Mouse (Mus musculus) kidney, adult 2 months (tissue): ENCODE measurements around the gene Rnf44. TPM values are rescaled to one million over a fixed set of nuclear protein-coding genes. Genes with fewer than 3 reads are reported as not detected.

Experiments used
- DNase-seq: peaks from one replicate; pipeline ENCODE4 v3.0.0; 2021
- H3K27ac ChIP-seq: fragments of 200-500 bp; 2 replicates; pipeline ENCODE4 v1.5.1; 2012; ENCODE audit warnings: low read depth, low read length, control low read depth, inconsistent platforms; ENCODE audit not compliant: insufficient read depth
- H3K27me3 ChIP-seq: fragments of 200-500 bp; replicated peaks from 2 replicates; pipeline ENCODE4 v1.6.1; 2012; ENCODE audit warnings: mild to moderate bottlenecking, moderate library complexity, low read length, inconsistent platforms; ENCODE audit not compliant: control insufficient read depth, insufficient read depth
- H3K36me3 ChIP-seq: fragments of 200-500 bp; 2 replicates; pipeline ENCODE4 v1.6.1; 2012; ENCODE audit warnings: mild to moderate bottlenecking, moderate library complexity, low read length, inconsistent platforms; ENCODE audit not compliant: control insufficient read depth, insufficient read depth
- H3K4me1 ChIP-seq: fragments of 200-500 bp; 2 replicates; pipeline ENCODE4 v1.6.1; 2011; ENCODE audit warnings: low read length; ENCODE audit not compliant: control insufficient read depth, insufficient read depth
- H3K4me3 ChIP-seq: fragments of 200-500 bp; 2 replicates; pipeline ENCODE4 v1.5.1; 2011; ENCODE audit warnings: mild to moderate bottlenecking, low read depth, low read length, control low read depth; ENCODE audit not compliant: insufficient read depth
- CTCF ChIP-seq: fragments of 200-500 bp; conservative IDR thresholded peaks from 2 replicates; pipeline ENCODE4 v1.5.1; 2011; ENCODE audit warnings: low read depth, mild to moderate bottlenecking, control low read depth, low read length, moderate library complexity, mixed read lengths; ENCODE audit not compliant: insufficient read depth, insufficient read length
- POLR2A ChIP-seq: fragments of 200-500 bp; IDR thresholded peaks from one replicate; pipeline ENCODE4 v1.6.1; 2011; ENCODE audit warnings: low read depth, low read length, control low read depth
- WGBS: fragments of 180-500 bp; shearing (Covaris S2); methylation state at CpG from one replicate; pipeline ENCODE4 v1.1.7; 2018; 5-methylcytosine and 5-hydroxymethylcytosine counted together
- polyA plus RNA-seq: library from polyadenylated mRNA; depleted of rRNA; stranded (reverse); fragments of >200 nt; gene quantifications from 2 replicates; pipeline ENCODE4 v1.2.3, GENCODE M21; 2012

Rnf44 gene
- polyA plus RNA-seq, 1 experiment: 191 TPM

GRCm38 (mm10) chr13:54714996-54715395, 21.3 kb upstream of the Rnf44 start:
- Histone ChIP-seq H3K4me3 (no peak overlapping the region), H3K36me3 (no peaks in the 10 kb centered on the region), H3K27ac (no peak overlapping the region), H3K27me3 (no peaks in the 10 kb centered on the region), H3K4me1 (no peaks in the 10 kb centered on the region)
- TF ChIP-seq POLR2A: no peak
- no peak for TF ChIP-seq CTCF
- DNase-seq: no peak
- WGBS: 58% methylated on average over 10 of the region's 10 CpGs

DNA sequence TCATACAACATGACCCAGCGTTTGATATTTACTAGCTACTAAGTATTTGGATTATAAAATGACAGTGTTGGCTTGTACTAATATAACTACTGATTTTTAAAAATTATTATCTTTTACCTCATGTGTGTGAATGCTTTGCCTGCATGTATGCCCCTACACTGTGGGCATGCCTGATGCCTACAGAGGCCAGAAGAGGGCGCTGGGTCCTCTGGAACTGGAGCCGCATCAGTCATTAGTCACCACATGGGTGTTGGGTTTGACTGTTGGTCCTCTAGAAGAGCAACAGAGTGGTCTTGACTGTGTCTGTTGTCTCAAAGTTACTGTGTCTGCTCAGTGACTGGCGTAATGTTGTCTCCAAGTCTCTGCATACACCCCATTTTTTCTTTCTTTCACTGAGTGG, 20.7 kb upstream of the Rnf44 start:
- WGBS: 47% methylated on average over 4 of the region's 4 CpGs
- TF ChIP-seq POLR2A (no peak), CTCF (no peak)
- Histone ChIP-seq H3K36me3 (no peaks in the 10 kb centered on the region), H3K27ac (no peak overlapping the region), H3K4me1 (no peaks in the 10 kb centered on the region), H3K4me3 (no peak overlapping the region), H3K27me3 (no peaks in the 10 kb centered on the region)
- no peak for DNase-seq

GRCm38 (mm10) chr13:54710866-54711265, 17.2 kb upstream of the Rnf44 start:
- H3K4me1 ChIP-seq: no peaks in the 10 kb centered on the region
- H3K36me3 ChIP-seq: no peaks in the 10 kb centered on the region
- H3K4me3 ChIP-seq: no peak overlapping the region
- WGBS: 84% methylated on average over 3 of the region's 3 CpGs
- no peaks in the 10 kb centered on the region for H3K27me3 ChIP-seq
- H3K27ac ChIP-seq: no peak overlapping the region
- no peak for TF ChIP-seq CTCF
- no peak for TF ChIP-seq POLR2A
- no peak for DNase-seq

- H3K36me3 ChIP-seq: no peaks in the 10 kb centered on the region
These were observed 11.2 kb upstream of the Rnf44 start for GRCm38 (mm10) chr13:54704890-54705289.

DNA sequence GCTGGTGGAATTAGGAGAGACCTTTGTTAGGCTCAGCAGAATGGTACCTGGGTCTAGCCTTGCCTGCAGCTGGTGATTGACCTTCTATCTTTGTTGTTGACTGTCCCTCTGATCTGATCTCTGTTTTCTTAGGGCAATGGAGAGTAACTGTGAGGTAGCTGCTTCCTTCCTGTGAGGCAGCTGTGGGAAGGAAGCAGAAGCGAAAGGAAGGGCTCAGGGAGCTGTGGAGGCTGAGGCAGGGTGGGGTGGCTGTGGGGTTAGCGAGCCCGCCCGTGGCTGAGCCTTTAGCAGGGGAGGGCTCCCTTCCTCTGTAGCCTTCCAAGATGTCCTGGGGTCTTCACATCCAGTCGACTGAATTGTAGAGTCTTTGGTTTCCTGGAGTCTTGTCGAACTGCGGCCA, 8.8 kb upstream of the Rnf44 start:
- H3K36me3 ChIP-seq: no peaks in the 10 kb centered on the region
- peaks cover 4% of the 10 kb centered on the region for H3K4me1 ChIP-seq
- 72% methylated on average over 7 of the region's 7 CpGs for WGBS
- TF ChIP-seq CTCF: no peak
- no peak for DNase-seq
- no peaks in the 10 kb centered on the region for H3K27me3 ChIP-seq
- no peak overlapping the region for H3K4me3 ChIP-seq
- no peak overlapping the region for H3K27ac ChIP-seq

More at GRCm38 (mm10) chr13:54704890-54705289, 11.2 kb upstream of the Rnf44 start:
- H3K27ac ChIP-seq: no peak overlapping the region
- 51% methylated on average over 6 of the region's 6 CpGs for WGBS
- H3K4me3 ChIP-seq: no peak overlapping the region
- H3K4me1 ChIP-seq: peaks cover 4% of the 10 kb centered on the region
- no peak for DNase-seq
- no peaks in the 10 kb centered on the region for H3K27me3 ChIP-seq
- no peak for TF ChIP-seq CTCF
- TF ChIP-seq POLR2A: no peak

DNA sequence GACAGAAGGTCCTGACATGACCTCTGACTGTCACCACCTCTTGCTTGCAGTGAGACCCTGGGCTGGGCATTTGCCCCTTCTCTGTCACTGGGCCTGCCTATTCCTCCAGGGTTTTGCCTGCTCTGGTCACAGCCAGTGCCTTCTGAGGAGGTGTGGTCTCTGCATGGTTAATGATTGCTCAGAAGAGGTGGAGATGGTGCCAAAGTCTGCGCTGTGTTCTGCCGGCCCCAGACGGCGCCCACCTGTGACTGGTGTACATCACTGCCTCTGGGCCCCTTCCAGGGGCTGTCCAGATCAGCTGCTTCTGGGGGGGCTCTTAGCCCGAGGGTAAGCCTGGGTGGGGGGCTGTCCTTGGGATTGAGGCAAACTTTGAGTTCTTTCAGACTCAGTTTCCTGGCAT, 7.5 kb upstream of the Rnf44 start, which contains the start of gene Cdhr2:
Gene Cdhr2, plus strand, starts transcription at position 219 of the 400 bp plus-strand sequence.
- WGBS: 22% methylated on average over 5 of the region's 5 CpGs
- Histone ChIP-seq H3K4me3 (peak within 1 kb of the TSS; percentile 41), H3K36me3 (no peaks in the 10 kb centered on the region), H3K27ac (no peak within 1 kb of the TSS), H3K4me1 (peaks cover 4% of the 10 kb centered on the region), H3K27me3 (no peaks in the 10 kb centered on the region)
- TF ChIP-seq POLR2A: no peak
- peak; percentile 88 for DNase-seq

GRCm38 (mm10) chr13:54695479-54696230, 1.9 kb upstream of the Rnf44 start:
- no peak for TF ChIP-seq CTCF
- no peak for TF ChIP-seq POLR2A
- H3K27ac ChIP-seq: peak overlapping the region; percentile 67
- H3K4me3 ChIP-seq: no peak overlapping the region
- H3K4me1 ChIP-seq: peaks cover 13% of the 10 kb centered on the region; the same call in 1 of the 2 replicates
- H3K27me3 ChIP-seq: no peaks in the 10 kb centered on the region
- WGBS: 71% methylated on average over 11 of the region's 11 CpGs
- H3K36me3 ChIP-seq: no peaks in the 10 kb centered on the region
- peak; percentile 59 for DNase-seq
